Mouse (Mus musculus) ES-E14 (cell line): ENCODE data around the gene Tanc2. TPM values are rescaled to one million over a fixed set of nuclear protein-coding genes. Genes with fewer than 3 reads are reported as not detected.

Experiments used
- DNase-seq: peaks from one replicate; pipeline ENCODE4 v3.0.0-alpha.2; 2013; ENCODE audit warnings: low read depth, low spot score
- H3K27ac ChIP-seq: 2 replicates; pipeline ENCODE4 v1.5.1; 2012; ENCODE audit warnings: low read depth, mild to moderate bottlenecking, low read length, moderate library complexity, mixed read lengths; ENCODE audit not compliant: poor library complexity, insufficient read depth, severe bottlenecking
- H3K36me3 ChIP-seq: 2 replicates; pipeline ENCODE4 v1.6.1; 2012; ENCODE audit warnings: mild to moderate bottlenecking, low read length, moderate library complexity, mixed read lengths; ENCODE audit not compliant: control insufficient read depth, poor library complexity, insufficient read depth, severe bottlenecking
- H3K4me1 ChIP-seq, 2 experiments: fragments of 150-350 bp in 1 of 2; sonication (generic) in 1 of 2; 2 replicates each; pipeline ENCODE4 v1.6.1; 2012; ENCODE audit warnings: low read length in 2 of 2, mild to moderate bottlenecking in 1 of 2, mixed read lengths in 1 of 2; ENCODE audit not compliant: control insufficient read depth in 2 of 2, insufficient read depth in 2 of 2, poor library complexity in 1 of 2
- H3K4me3 ChIP-seq, 2 experiments: fragments of 150-350 bp in 1 of 2; sonication (generic) in 1 of 2; 2 replicates each; pipeline ENCODE4 v1.5.1; 2012; ENCODE audit warnings: low read length in 2 of 2, low read depth in 1 of 2, mild to moderate bottlenecking in 1 of 2, mixed read lengths in 1 of 2; ENCODE audit not compliant: insufficient read depth in 1 of 2, poor library complexity in 1 of 2, severe bottlenecking in 1 of 2
- H3K9ac ChIP-seq: 2 replicates; pipeline ENCODE4 v1.6.1; 2012; ENCODE audit warnings: low read depth, mild to moderate bottlenecking, low read length, mixed read lengths; ENCODE audit not compliant: poor library complexity, insufficient read depth, severe bottlenecking
- H3K9me3 ChIP-seq: fragments of 150-350 bp; sonication (generic); 2 replicates; pipeline ENCODE4 v1.6.1; 2012; ENCODE audit warnings: low read depth, mild to moderate bottlenecking, low read length; ENCODE audit not compliant: control insufficient read depth, insufficient read depth
- CHD2 ChIP-seq: IDR thresholded peaks from 2 replicates; pipeline ENCODE4 v1.6.1; 2014; ENCODE audit warnings: mild to moderate bottlenecking, low read depth, low read length, inconsistent platforms
- HCFC1 ChIP-seq: IDR thresholded peaks from 2 replicates; pipeline ENCODE4 v1.6.1; 2012; ENCODE audit warnings: low read length, inconsistent platforms, borderline replicate concordance; ENCODE audit not compliant: insufficient read depth
- MAFK ChIP-seq: IDR thresholded peaks from 2 replicates; pipeline ENCODE4 v1.6.1; 2014; ENCODE audit warnings: mild to moderate bottlenecking, low read depth, low read length, inconsistent platforms; ENCODE audit not compliant: insufficient read depth
- ZC3H11A ChIP-seq: IDR thresholded peaks from 2 replicates; pipeline ENCODE4 v1.6.1; 2012; ENCODE audit warnings: low read depth, mild to moderate bottlenecking, inconsistent platforms, low read length, borderline replicate concordance
- ZNF384 ChIP-seq: IDR thresholded peaks from 2 replicates; pipeline ENCODE4 v1.6.1; 2012; ENCODE audit warnings: low read depth, low read length, inconsistent platforms
- in situ Hi-C, 2 experiments: fragments of 600-800 bp; cut with MboI; formaldehyde crosslinking; loops; one replicate each; pipeline ENCODE4 v1.15.1; 2025; ENCODE audit warnings: low sequenced_read_pairs in 2 of 2, inconsistent platforms in 1 of 2; ENCODE audit not compliant: unreplicated experiment in 2 of 2
- total RNA-seq: library from RNA; depleted of rRNA; stranded (reverse); fragments of 300-350 nt; gene quantifications from 2 replicates; pipeline ENCODE4 v1.2.3, GENCODE M21; 2012

Tanc2 gene
- total RNA-seq, 1 experiment: 5.8 TPM

GRCm38 (mm10) chr11:105571996-105572395, 17.8 kb upstream of the Tanc2 start:
- TF ChIP-seq ZC3H11A (no peak), MAFK (no peak), ZNF384 (no peak), HCFC1 (no peak), CHD2 (no peak)
- no peak overlapping the region for H3K9ac ChIP-seq
- no peak overlapping the region for H3K27ac ChIP-seq
- H3K36me3 ChIP-seq: no peaks in the 10 kb centered on the region
- no peaks in the 10 kb centered on the region for H3K9me3 ChIP-seq
- H3K4me3 ChIP-seq: no peak overlapping the region
- in situ Hi-C loops: no loop called here
- no peak for DNase-seq
- no peaks in the 10 kb centered on the region for H3K4me1 ChIP-seq

GRCm38 (mm10) chr11:105574241-105574640, 15.5 kb upstream of the Tanc2 start:
- no peak for DNase-seq
- no peak for TF ChIP-seq MAFK
- TF ChIP-seq CHD2: no peak
- no peak for TF ChIP-seq ZC3H11A
- no peak for TF ChIP-seq HCFC1
- TF ChIP-seq ZNF384: no peak
- Histone ChIP-seq H3K27ac (no peak overlapping the region), H3K9me3 (no peaks in the 10 kb centered on the region), H3K36me3 (no peaks in the 10 kb centered on the region), H3K4me3 (no peak overlapping the region), H3K9ac (no peak overlapping the region), H3K4me1 (no peaks in the 10 kb centered on the region)
- in situ Hi-C loops: no loop called here

GRCm38 (mm10) chr11:105577211-105577610, 12.6 kb upstream of the Tanc2 start:
- no peak for DNase-seq
- no peaks in the 10 kb centered on the region for H3K4me1 ChIP-seq
- TF ChIP-seq CHD2 (no peak), ZNF384 (no peak), HCFC1 (no peak), ZC3H11A (no peak)
- in situ Hi-C loops: loop anchor here in 1 of 2 experiments (25.0 kb wide), 1 partner anchor 215 kb away; no protein-coding TSS in a partner anchor
- H3K27ac ChIP-seq: no peak overlapping the region
- H3K9me3 ChIP-seq: no peaks in the 10 kb centered on the region
- no peak overlapping the region for H3K4me3 ChIP-seq
- H3K9ac ChIP-seq: no peak overlapping the region
- no peaks in the 10 kb centered on the region for H3K36me3 ChIP-seq

GRCm38 (mm10) chr11:105582020-105582419, 7.8 kb upstream of the Tanc2 start:
- DNase-seq: no peak
- no peaks in the 10 kb centered on the region for H3K4me1 ChIP-seq
- H3K9me3 ChIP-seq: no peaks in the 10 kb centered on the region
- in situ Hi-C loops: loop anchor here in 1 of 2 experiments (25.0 kb wide), 1 partner anchor 220 kb away; no protein-coding TSS in a partner anchor
- H3K9ac ChIP-seq: no peak overlapping the region
- no peak for TF ChIP-seq HCFC1
- no peak for TF ChIP-seq CHD2
- no peak overlapping the region for H3K27ac ChIP-seq
- no peak overlapping the region for H3K4me3 ChIP-seq
- H3K36me3 ChIP-seq: no peaks in the 10 kb centered on the region

GRCm38 (mm10) chr11:105589231-105589876, 432 bp upstream of the Tanc2 start:
- H3K4me1 ChIP-seq: 0 out of 4 replicates have a peak, but pooled peaks cover 0 to 2% of the 10 kb centered on the region in 2 experiments
- no peaks in the 10 kb centered on the region for H3K9me3 ChIP-seq
- peak; percentile 78 for DNase-seq
- peak overlapping the region; percentile 72 to 77 for H3K4me3 ChIP-seq
- H3K27ac ChIP-seq: no peak overlapping the region; the same call in 1 of the 2 replicates
- peak overlapping the region; percentile 86 for H3K9ac ChIP-seq
- no peak for TF ChIP-seq MAFK
- TF ChIP-seq HCFC1: 0 out of 2 replicates have a peak, but pooled peaks have one; percentile 22
- no peaks in the 10 kb centered on the region for H3K36me3 ChIP-seq
- in situ Hi-C loops: loop anchor here in 1 of 2 experiments (25.0 kb wide), 1 partner anchor 227 kb away; no protein-coding TSS in a partner anchor
